Mouse (Mus musculus) midbrain, embryonic 14.5 days (tissue): ENCODE measurements around the gene Grin2b. TPM values are rescaled to one million over a fixed set of nuclear protein-coding genes. Genes with fewer than 3 reads are reported as not detected.
A peak's percentile ranks its signal among the peaks of the same experiment; 100 is the strongest.

Experiments used
- ATAC-seq: fragments of 200-750 bp; cut with Nextera tagmentation; 2 replicates; pipeline ENCODE4 v1.8.0; 2017; ENCODE audit warnings: moderate number of reproducible peaks, moderate library complexity; ENCODE audit not compliant: low FRiP score, low TSS enrichment
- DNase-seq: peaks from one replicate; pipeline ENCODE4 v3.0.0-alpha.2; 2015
- H3K27ac ChIP-seq: fragments of 300-500 bp; sonication (generic); replicated peaks from 2 replicates; pipeline ENCODE4 v1.5.1; 2014; ENCODE audit warnings: mild to moderate bottlenecking, low read depth, low read length, moderate library complexity
- H3K27me3 ChIP-seq: fragments of 300-500 bp; sonication (generic); 2 replicates; pipeline ENCODE4 v1.6.1; 2014; ENCODE audit warnings: low read length, control low read depth, mixed read lengths; ENCODE audit not compliant: control insufficient read depth, insufficient read depth
- H3K36me3 ChIP-seq: fragments of 300-500 bp; sonication (generic); 2 replicates; pipeline ENCODE4 v1.6.1; 2014; ENCODE audit warnings: low read length, control low read depth; ENCODE audit not compliant: control insufficient read depth, insufficient read depth
- H3K4me1 ChIP-seq: fragments of 300-500 bp; sonication (generic); 2 replicates; pipeline ENCODE4 v1.6.1; 2014; ENCODE audit warnings: mild to moderate bottlenecking, antibody characterized with exemption, low read length, control low read depth; ENCODE audit not compliant: control insufficient read depth, insufficient read depth
- H3K4me2 ChIP-seq: fragments of 300-500 bp; sonication (generic); 2 replicates; pipeline ENCODE4 v1.6.1; 2014; ENCODE audit warnings: mild to moderate bottlenecking, low read length, moderate library complexity
- H3K4me3 ChIP-seq: fragments of 300-500 bp; sonication (generic); replicated peaks from 2 replicates; pipeline ENCODE4 v1.5.1; 2014; ENCODE audit warnings: low read depth, low read length
- H3K9ac ChIP-seq: fragments of 300-500 bp; sonication (generic); replicated peaks from 2 replicates; pipeline ENCODE4 v1.6.1; 2014; ENCODE audit warnings: mild to moderate bottlenecking, low read length, moderate library complexity
- H3K9me3 ChIP-seq: fragments of 300-500 bp; sonication (generic); 2 replicates; pipeline ENCODE4 v1.6.1; 2016; ENCODE audit warnings: low read length, control low read depth, mixed read lengths; ENCODE audit not compliant: control insufficient read depth
- WGBS: fragments of 180-500 bp; shearing (Covaris S2); extraction: QIAGEN DNeasy Blood & Tissue Kit; methylation state at CpG from one replicate; pipeline ENCODE4 v1.1.7; 2014; 5-methylcytosine and 5-hydroxymethylcytosine counted together
- polyA plus RNA-seq: library from polyadenylated mRNA; unstranded; fragments of >200 nt; fragmentation: Nextera tagmentation; extraction: Ambion mirVana; gene quantifications from 2 replicates; pipeline ENCODE4 v1.2.1, GENCODE M21; 2014

The Grin2b gene
- polyA plus RNA-seq, 1 experiment from 2014 or later = 41.1 TPM

- whole genome bisulfite sequencing = 96% methylated on average over 3 of the region's 3 CpGs
- Histone ChIP-seq H3K9me3 (no peaks in the 10 kb centered on the region), H3K36me3 (no peaks in the 10 kb centered on the region), H3K9ac (no peak overlapping the region), H3K27ac (no peak overlapping the region), H3K4me2 (no peak overlapping the region), H3K4me1 (no peaks in the 10 kb centered on the region), H3K4me3 (no peak overlapping the region), H3K27me3 (no peaks in the 10 kb centered on the region)
- ATAC-seq (no peak), DNase-seq (no peak)
These were observed 55.9 kb downstream of the Grin2b start for GRCm38 (mm10) chr6:136117390-136117789.

- Histone ChIP-seq H3K4me1 (0 out of 2 replicates have a peak, but pooled peaks cover 6% of the 10 kb centered on the region), H3K9me3 (no peaks in the 10 kb centered on the region), H3K27ac (no peak overlapping the region), H3K4me3 (no peak overlapping the region), H3K4me2 (no peak overlapping the region), H3K36me3 (no peaks in the 10 kb centered on the region), H3K9ac (no peak overlapping the region), H3K27me3 (no peaks in the 10 kb centered on the region)
- DNase-seq = no peak
- ATAC-seq = no peak
- WGBS = 48% methylated on average over 6 of the region's 6 CpGs
These were observed 59.5 kb downstream of the Grin2b start for GRCm38 (mm10) chr6:136113639-136114410.

- no peak overlapping the region for H3K4me3 ChIP-seq
- no peaks in the 10 kb centered on the region for H3K36me3 ChIP-seq
- ATAC-seq (no peak), DNase-seq (peak; percentile 46)
- no peaks in the 10 kb centered on the region for H3K27me3 ChIP-seq
- WGBS = 65% methylated on average over 6 of the region's 6 CpGs
- 0 out of 2 replicates have a peak, but pooled peaks cover 6% of the 10 kb centered on the region for H3K4me1 ChIP-seq
- no peak overlapping the region for H3K9ac ChIP-seq
- H3K9me3 ChIP-seq = no peaks in the 10 kb centered on the region
- H3K4me2 ChIP-seq = no peak overlapping the region
- H3K27ac ChIP-seq = no peak overlapping the region
These were observed 64.1 kb downstream of the Grin2b start for GRCm38 (mm10) chr6:136109172-136109571.

- WGBS = 69% methylated on average over 3 of the region's 3 CpGs
- Histone ChIP-seq H3K4me2 (no peak overlapping the region), H3K9me3 (no peaks in the 10 kb centered on the region), H3K9ac (no peak overlapping the region), H3K4me1 (0 out of 2 replicates have a peak, but pooled peaks cover 6% of the 10 kb centered on the region), H3K36me3 (no peaks in the 10 kb centered on the region), H3K4me3 (no peak overlapping the region), H3K27me3 (no peaks in the 10 kb centered on the region), H3K27ac (no peak overlapping the region)
- ATAC-seq (no peak), DNase-seq (peak; percentile 53)
These were observed 64.8 kb downstream of the Grin2b start for GRCm38 (mm10) chr6:136108466-136108865.

- 51% methylated on average over 2 of the region's 2 CpGs for WGBS
- H3K36me3 ChIP-seq = no peaks in the 10 kb centered on the region
- no peak overlapping the region for H3K9ac ChIP-seq
- H3K27me3 ChIP-seq = no peaks in the 10 kb centered on the region
- ATAC-seq (no peak), DNase-seq (no peak)
- 0 out of 2 replicates have a peak, but pooled peaks cover 6% of the 10 kb centered on the region for H3K4me1 ChIP-seq
- no peak overlapping the region for H3K27ac ChIP-seq
- no peak overlapping the region for H3K4me2 ChIP-seq
- no peak overlapping the region for H3K4me3 ChIP-seq
- no peaks in the 10 kb centered on the region for H3K9me3 ChIP-seq
These were observed 68.1 kb downstream of the Grin2b start for GRCm38 (mm10) chr6:136105221-136105620.

- Histone ChIP-seq H3K36me3 (no peaks in the 10 kb centered on the region), H3K4me2 (no peak overlapping the region), H3K9me3 (no peaks in the 10 kb centered on the region), H3K4me3 (no peak overlapping the region), H3K27me3 (no peaks in the 10 kb centered on the region), H3K9ac (no peak overlapping the region), H3K4me1 (no peaks in the 10 kb centered on the region), H3K27ac (no peak overlapping the region)
- DNase-seq (no peak), ATAC-seq (no peak)
- WGBS = 86% methylated on average over 5 of the region's 5 CpGs
These were observed 73.1 kb downstream of the Grin2b start for GRCm38 (mm10) chr6:136100241-136100640.

DNA sequence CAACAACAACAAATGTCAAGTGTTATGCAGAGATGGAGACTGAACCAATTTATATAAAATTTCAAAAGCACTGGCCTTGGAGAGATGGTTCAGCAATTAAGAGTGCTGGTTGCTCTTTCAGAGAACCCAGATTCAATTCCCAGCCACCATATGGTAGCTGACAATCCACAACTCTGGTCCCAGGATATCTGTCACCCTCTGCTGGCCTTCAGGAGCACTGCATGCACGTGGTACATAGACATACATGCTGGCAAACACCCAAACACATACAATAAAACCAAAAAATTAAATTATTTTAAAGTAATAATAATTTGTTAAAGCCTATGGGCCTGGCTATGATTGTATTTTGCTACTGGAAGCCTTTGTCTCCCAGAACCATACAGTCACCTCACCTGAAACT lies 77.0 kb downstream of the Grin2b start:
- H3K36me3 ChIP-seq = no peaks in the 10 kb centered on the region
- no peaks in the 10 kb centered on the region for H3K9me3 ChIP-seq
- no peaks in the 10 kb centered on the region for H3K4me1 ChIP-seq
- no peak overlapping the region for H3K4me2 ChIP-seq
- no peak overlapping the region for H3K4me3 ChIP-seq
- H3K9ac ChIP-seq = no peak overlapping the region
- ATAC-seq (no peak), DNase-seq (peak; percentile 25)
- H3K27ac ChIP-seq = no peak overlapping the region
- H3K27me3 ChIP-seq = no peaks in the 10 kb centered on the region
- 26% methylated on average over 1 of the region's 1 CpGs for WGBS

GRCm38 (mm10) chr6:136079991-136080734 lies 93.1 kb downstream of the Grin2b start:
- H3K4me1 ChIP-seq = peaks cover 4% of the 10 kb centered on the region; the same call in 1 of the 2 replicates
- no peaks in the 10 kb centered on the region for H3K36me3 ChIP-seq
- H3K27me3 ChIP-seq = no peaks in the 10 kb centered on the region
- H3K4me3 ChIP-seq = no peak overlapping the region
- peak overlapping the region; percentile 43 for H3K27ac ChIP-seq
- no peaks in the 10 kb centered on the region for H3K9me3 ChIP-seq
- H3K4me2 ChIP-seq = no peak overlapping the region
- 54% methylated on average over 17 of the region's 17 CpGs for WGBS
- DNase-seq = peak; percentile 49
- ATAC-seq = no peak; the same call in 1 of the 2 replicates
- no peak overlapping the region for H3K9ac ChIP-seq
